Mouse (Mus musculus) cortical plate, adult 2 months (tissue): ENCODE data around the gene Gm44965.

Source experiments
- CTCF ChIP-seq: fragments of 200-500 bp; IDR thresholded peaks from 2 replicates; pipeline ENCODE4 v1.5.1; 2011; ENCODE audit warnings: mild to moderate bottlenecking, control low read depth, low read length; ENCODE audit not compliant: insufficient read depth; ENCODE audit errors: extremely low read depth
- POLR2A ChIP-seq: fragments of 200-500 bp; IDR thresholded peaks from 2 replicates; pipeline ENCODE4 v1.6.1; 2011; ENCODE audit warnings: mild to moderate bottlenecking, low read length, control low read depth; ENCODE audit not compliant: insufficient read depth; ENCODE audit errors: extremely low read depth

- TF ChIP-seq CTCF (no peak), POLR2A (no peak)
Observed at GRCm38 (mm10) chr6:48626464-48626863, 32.7 kb downstream of the Gm44965 start, which contains the start of gene AI854703.
